Mouse (Mus musculus) thymus, adult 2 months (tissue): ENCODE data around the gene Rps11. TPM values are rescaled to one million over a fixed set of nuclear protein-coding genes. Genes with fewer than 3 reads are reported as not detected.
"Not testable (repeated sequence)": the region's sequence is repeated elsewhere in the genome, so short reads cannot be mapped to it uniquely, and the experiment has no call there.

Source experiments
- DNase-seq: peaks from one replicate; pipeline ENCODE4 v3.0.0; 2021
- H3K27ac ChIP-seq: fragments of 200-500 bp; 2 replicates; pipeline ENCODE4 v1.5.1; 2012; ENCODE audit warnings: low read length, control low read depth; ENCODE audit not compliant: control insufficient read depth, insufficient read depth
- H3K27me3 ChIP-seq: fragments of 200-500 bp; 2 replicates; pipeline ENCODE4 v1.6.1; 2012; ENCODE audit warnings: mild to moderate bottlenecking, low read length, moderate library complexity, mixed read lengths; ENCODE audit not compliant: control insufficient read depth, insufficient read depth
- H3K36me3 ChIP-seq: fragments of 200-500 bp; 2 replicates; pipeline ENCODE4 v1.6.1; 2012; ENCODE audit warnings: mild to moderate bottlenecking, low read length, moderate library complexity; ENCODE audit not compliant: control insufficient read depth, insufficient read depth
- H3K4me1 ChIP-seq: fragments of 200-500 bp; replicated peaks from 2 replicates; pipeline ENCODE4 v1.6.1; 2012; ENCODE audit warnings: low read length; ENCODE audit not compliant: control insufficient read depth, insufficient read depth
- H3K4me3 ChIP-seq: fragments of 200-500 bp; 2 replicates; pipeline ENCODE4 v1.5.1; 2012; ENCODE audit warnings: mild to moderate bottlenecking, low read length, control low read depth, moderate library complexity; ENCODE audit not compliant: control insufficient read depth, insufficient read depth
- CTCF ChIP-seq: fragments of 200-500 bp; IDR thresholded peaks from 2 replicates; pipeline ENCODE4 v1.5.1; 2012; ENCODE audit warnings: mild to moderate bottlenecking, control low read depth, low read length, moderate library complexity, borderline replicate concordance; ENCODE audit not compliant: control insufficient read depth, poor library complexity, insufficient read depth; ENCODE audit errors: extremely low read depth
- POLR2A ChIP-seq: fragments of 200-500 bp; IDR thresholded peaks from 2 replicates; pipeline ENCODE4 v1.6.1; 2012; ENCODE audit warnings: mild to moderate bottlenecking, low read length, control low read depth, moderate library complexity; ENCODE audit not compliant: control insufficient read depth, poor library complexity, insufficient read depth; ENCODE audit errors: extremely low read depth
- WGBS: fragments of 180-500 bp; shearing (Covaris S2); methylation state at CpG from one replicate; pipeline ENCODE4 v1.1.7; 2018; 5-methylcytosine and 5-hydroxymethylcytosine counted together
- polyA plus RNA-seq: library from polyadenylated mRNA; depleted of rRNA; stranded (reverse); fragments of >200 nt; gene quantifications from 2 replicates; pipeline ENCODE4 v1.2.3, GENCODE M21; 2012

The Rps11 gene
- polyA plus RNA-seq, 1 experiment: 343 TPM

- TF ChIP-seq CTCF (no peak), POLR2A (no peak)
- H3K27me3 ChIP-seq: no peaks in the 10 kb centered on the region
- no peak overlapping the region for H3K27ac ChIP-seq
- H3K4me1 ChIP-seq: no peaks in the 10 kb centered on the region
- no peak overlapping the region for H3K4me3 ChIP-seq
- no peaks in the 10 kb centered on the region for H3K36me3 ChIP-seq
- WGBS: 94% methylated on average over 6 of the region's 6 CpGs
- no peak for DNase-seq
Observed at GRCm38 (mm10) chr7:45100046-45100445, 24.2 kb downstream of the Rps11 start.

DNA sequence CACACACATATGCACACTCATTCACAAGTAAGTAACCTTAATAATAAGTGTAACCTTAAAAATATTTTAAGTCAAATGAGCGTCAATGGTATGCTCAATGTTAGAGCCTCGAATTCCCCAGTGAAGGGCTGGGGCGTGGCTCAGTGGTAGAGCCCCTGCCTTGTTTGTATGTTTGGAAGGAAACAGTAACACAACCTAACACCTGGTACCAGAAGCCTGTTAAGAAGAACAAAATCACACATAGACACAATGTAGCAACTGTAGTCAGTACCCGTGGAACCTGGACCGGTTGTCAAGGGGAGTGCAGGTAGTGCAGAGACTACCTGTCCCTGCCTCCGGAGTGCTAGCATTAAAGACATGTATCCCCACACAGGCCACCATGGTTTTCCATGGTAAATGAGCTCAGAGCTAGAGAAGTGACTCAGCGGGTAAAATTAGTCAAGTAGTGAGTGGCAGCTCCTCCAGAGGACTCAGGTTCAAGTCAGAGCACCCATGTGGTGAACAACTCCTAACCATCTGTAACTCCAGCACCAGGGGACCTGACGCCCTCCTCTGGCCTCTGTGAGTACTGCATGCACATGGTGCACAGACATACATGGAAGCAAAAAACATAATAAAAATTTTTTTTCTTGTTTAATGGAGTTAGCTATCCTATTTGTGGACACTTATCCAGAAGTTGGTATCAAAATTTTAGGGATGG, 25.5 kb downstream of the Rps11 start:
- Histone ChIP-seq H3K4me3 (no peak overlapping the region), H3K27ac (no peak overlapping the region), H3K36me3 (no peaks in the 10 kb centered on the region), H3K27me3 (no peaks in the 10 kb centered on the region), H3K4me1 (no peaks in the 10 kb centered on the region; the same call in 1 of the 2 replicates)
- WGBS: 94% methylated on average over 8 of the region's 8 CpGs
- no peak for TF ChIP-seq CTCF
- no peak for TF ChIP-seq POLR2A
- DNase-seq: no peak

DNA sequence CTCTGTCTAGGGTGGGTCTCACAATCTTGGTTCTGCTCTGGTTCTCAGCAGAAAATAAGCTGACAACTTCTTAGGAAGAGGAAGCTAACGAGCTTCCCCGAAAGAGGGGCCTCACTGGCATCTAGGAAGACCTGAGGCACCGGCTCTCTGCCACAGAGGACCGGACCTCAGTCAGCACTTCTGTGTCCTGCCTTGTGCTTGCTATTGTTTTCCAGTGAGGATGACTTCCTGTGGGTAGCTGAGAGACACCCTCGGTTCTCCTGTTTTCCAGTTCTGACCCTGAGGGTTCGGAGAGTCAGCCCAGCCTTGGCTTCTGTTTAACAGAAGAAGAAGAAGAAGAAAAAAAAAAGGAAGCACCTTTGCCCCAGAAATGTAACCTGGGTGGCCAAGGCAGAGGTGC, 26.8 kb downstream of the Rps11 start:
- TF ChIP-seq POLR2A (no peak), CTCF (no peak)
- WGBS: 22% methylated on average over 6 of the region's 6 CpGs
- Histone ChIP-seq H3K27me3 (no peaks in the 10 kb centered on the region), H3K4me1 (peaks cover 5% of the 10 kb centered on the region; the same call in 1 of the 2 replicates), H3K4me3 (no peak overlapping the region), H3K36me3 (no peaks in the 10 kb centered on the region), H3K27ac (no peak overlapping the region)
- DNase-seq: no peak

DNA sequence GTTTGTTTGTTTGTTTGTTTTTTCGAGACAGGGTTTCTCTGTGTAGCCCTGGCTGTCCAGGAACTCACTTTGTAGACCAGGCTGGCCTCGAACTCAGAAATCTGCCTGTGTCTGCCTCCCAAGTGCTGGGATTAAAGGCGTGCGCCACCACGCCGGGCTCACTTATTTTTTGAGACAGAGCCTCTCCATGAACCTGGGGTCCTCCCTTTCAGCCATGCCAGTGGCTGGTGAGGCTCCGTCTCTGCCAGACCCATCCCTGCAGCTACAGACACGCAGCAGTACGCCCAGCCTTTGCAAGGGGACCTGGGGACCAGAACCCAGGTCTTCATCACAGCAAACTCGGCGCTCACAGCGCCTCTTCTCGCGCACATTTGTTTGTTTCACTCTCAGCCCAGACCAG, 28.3 kb downstream of the Rps11 start:
- DNase-seq, H3K36me3 ChIP-seq, H3K27me3 ChIP-seq, H3K27ac ChIP-seq, H3K4me3 ChIP-seq: not testable (repeated sequence)
- WGBS: 96% methylated on average over 14 of the region's 14 CpGs
- peaks cover 18% of the 10 kb centered on the region for H3K4me1 ChIP-seq

DNA sequence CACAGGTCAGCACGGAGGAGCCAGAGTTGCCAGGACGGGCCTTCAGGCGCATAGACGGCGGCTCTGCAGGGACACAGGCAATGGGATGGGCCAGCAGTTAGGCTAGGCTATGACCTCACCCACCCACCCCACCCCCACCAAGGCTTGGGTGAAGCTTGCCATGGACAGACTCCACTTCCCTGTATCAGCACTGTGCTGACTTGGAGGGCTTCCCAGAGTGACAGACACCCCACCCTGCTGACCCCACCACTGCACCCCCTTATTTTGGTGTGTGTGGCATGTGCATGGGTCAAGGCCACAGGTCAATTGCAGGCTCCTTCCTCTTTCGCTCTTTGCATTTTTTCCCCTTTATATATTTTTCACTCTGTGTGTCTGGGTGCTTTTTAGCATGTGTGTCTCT, 28.9 kb downstream of the Rps11 start:
- H3K36me3 ChIP-seq: no peaks in the 10 kb centered on the region
- no peak for DNase-seq
- TF ChIP-seq POLR2A: no peak
- no peak for TF ChIP-seq CTCF
- peaks cover 20% of the 10 kb centered on the region for H3K4me1 ChIP-seq
- no peak overlapping the region for H3K27ac ChIP-seq
- peaks cover 10% of the 10 kb centered on the region for H3K27me3 ChIP-seq
- WGBS: 92% methylated on average over 6 of the region's 6 CpGs
- no peak overlapping the region for H3K4me3 ChIP-seq

GRCm38 (mm10) chr7:45094121-45094520, 30.1 kb downstream of the Rps11 start:
- no peak for TF ChIP-seq POLR2A
- TF ChIP-seq CTCF: no peak
- 91% methylated on average over 7 of the region's 7 CpGs for WGBS
- Histone ChIP-seq H3K27ac (no peak overlapping the region), H3K4me3 (no peak overlapping the region), H3K4me1 (peaks cover 20% of the 10 kb centered on the region), H3K27me3 (peaks cover 10% of the 10 kb centered on the region), H3K36me3 (no peaks in the 10 kb centered on the region)
- DNase-seq: no peak

GRCm38 (mm10) chr7:45093516-45093905, 30.7 kb downstream of the Rps11 start:
- Histone ChIP-seq H3K27ac (no peak overlapping the region), H3K4me1 (peaks cover 20% of the 10 kb centered on the region), H3K27me3 (peaks cover 10% of the 10 kb centered on the region), H3K36me3 (no peaks in the 10 kb centered on the region), H3K4me3 (no peak overlapping the region)
- no peak for DNase-seq
- WGBS: 56% methylated on average over 17 of the region's 18 CpGs
- TF ChIP-seq CTCF (no peak), POLR2A (no peak)
